In the genomic region with DNA sequence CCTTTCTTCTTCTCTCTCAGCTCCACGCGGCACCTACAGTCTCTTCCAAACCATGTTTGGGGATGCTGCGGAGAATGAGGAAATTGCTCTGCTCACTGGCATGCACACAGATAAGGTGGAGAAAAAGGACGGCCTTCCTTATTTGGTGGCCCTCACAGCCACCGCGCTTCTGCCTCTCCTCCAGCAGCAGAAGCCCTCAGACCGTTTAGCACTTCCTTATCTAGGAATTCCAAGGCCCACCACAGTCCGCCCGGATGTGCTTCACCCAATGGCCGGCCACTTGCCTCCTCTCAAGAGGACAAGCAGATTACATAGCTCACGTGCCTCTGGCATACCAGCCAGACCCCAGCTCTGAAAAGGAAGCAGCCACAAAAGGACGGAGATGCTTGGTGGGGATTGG, we compare ENCODE assay signal across 8 mouse cellular contexts. TPM values are rescaled to one million over a fixed set of nuclear protein-coding genes. Genes with fewer than 3 reads are reported as not detected.
DNase-seq lines count a peak whose midpoint lies in the region; ATAC-seq and TF ChIP-seq lines count a peak whose summit lies in the region.

No protein-coding gene starts in this region.

- no peaks in the 10 kb centered on the region for H3K27me3 ChIP-seq in kidney, adult 2 months (replicated peaks; ENCODE audit: control insufficient read depth, insufficient read depth, low read length)
- no peaks in the 10 kb centered on the region for H3K27me3 ChIP-seq in heart, postnatal 0 days (ENCODE audit: control insufficient read depth, insufficient read depth, low read length)
- no peaks in the 10 kb centered on the region for H3K27me3 ChIP-seq in forebrain, embryonic 13.5 days

- peak; percentile 92 for ATAC-seq in heart, postnatal 0 days (ENCODE audit: insufficient read depth, low read depth)
- ATAC-seq in forebrain, embryonic 13.5 days, result no peak

- peak overlapping the region; percentile 45 for H3K27ac ChIP-seq in kidney, adult 2 months (ENCODE audit: insufficient read depth, low read depth, low read length)
- peak overlapping the region; percentile 93 for H3K27ac ChIP-seq in heart, postnatal 0 days (ENCODE audit: low read depth)
- no peak overlapping the region for H3K27ac ChIP-seq in forebrain, embryonic 13.5 days

- no peaks in the 10 kb centered on the region for H3K36me3 ChIP-seq in kidney, adult 2 months (ENCODE audit: control insufficient read depth, insufficient read depth, low read length)
- no peaks in the 10 kb centered on the region for H3K36me3 ChIP-seq in heart, postnatal 0 days (replicated peaks; ENCODE audit: control insufficient read depth, insufficient read depth, low read length)
- no peaks in the 10 kb centered on the region for H3K36me3 ChIP-seq in forebrain, embryonic 13.5 days (ENCODE audit: poor library complexity, severe bottlenecking)

- no peak overlapping the region for H3K4me3 ChIP-seq in kidney, adult 2 months (ENCODE audit: insufficient read depth, low read depth, low read length)
- H3K4me3 ChIP-seq in heart, postnatal 0 days (ENCODE audit: low read depth, low read length), result peak overlapping the region; percentile 30
- H3K4me3 ChIP-seq in forebrain, embryonic 13.5 days, result no peak overlapping the region

- TF ChIP-seq EP300 in heart, postnatal 0 days (IDR thresholded peaks at IDR 0.05; ENCODE audit: low read depth), result no peak; the same call in 1 of the 2 replicates

- 29% methylated on average over 12 of the region's 12 CpGs for WGBS in kidney, adult 2 months
- WGBS in heart, postnatal 0 days, result 2% methylated on average over 12 of the region's 12 CpGs
- 60% methylated on average over 12 of the region's 12 CpGs for WGBS in forebrain, embryonic 13.5 days

- no peaks in the 10 kb centered on the region for H3K9me3 ChIP-seq in heart, postnatal 0 days (replicated peaks; ENCODE audit: control insufficient read depth, low read length)
- no peaks in the 10 kb centered on the region for H3K9me3 ChIP-seq in forebrain, embryonic 13.5 days (replicated peaks)

- TF ChIP-seq CTCF in kidney, adult 2 months (conservative IDR thresholded peaks at IDR 0.05; ENCODE audit: insufficient read depth, insufficient read length, low read depth, low read length), result no peak
- no peak for TF ChIP-seq CTCF in heart, postnatal 0 days (IDR thresholded peaks at IDR 0.05; ENCODE audit: low read depth)

- H3K9ac ChIP-seq in heart, postnatal 0 days (replicated peaks; ENCODE audit: low read depth, low read length), result peak overlapping the region; percentile 31; the same call in 1 of the 2 replicates
- H3K9ac ChIP-seq in forebrain, embryonic 13.5 days, result no peak overlapping the region

- H3K4me2 ChIP-seq in heart, postnatal 0 days (ENCODE audit: low read depth, low read length), result peak overlapping the region; percentile 56
- no peak overlapping the region for H3K4me2 ChIP-seq in forebrain, embryonic 13.5 days

- DNase-seq in kidney, adult 2 months, result no peak
- no peak for DNase-seq in kidney, adult 18-20 months
- peak; percentile 76 for DNase-seq in MEL-GATA-1-ER (ENCODE audit: extremely low read depth, low read depth)
- DNase-seq in heart, postnatal 0 days (ENCODE audit: low spot score), result peak; percentile 90
- DNase-seq in lung, postnatal 25 days (ENCODE audit: low spot score), result peak; percentile 7
- DNase-seq in thymus, postnatal 36 days, result no peak
- no peak for DNase-seq in frontal cortex, postnatal 10 days (ENCODE audit: low spot score in 2 of 2)

- TF ChIP-seq POLR2A in kidney, adult 2 months (IDR thresholded peaks at IDR 0.05; ENCODE audit: low read depth, low read length), result no peak

- H3K4me1 ChIP-seq in kidney, adult 2 months (ENCODE audit: control insufficient read depth, insufficient read depth, low read length), result no peaks in the 10 kb centered on the region
- peaks cover 14% of the 10 kb centered on the region for H3K4me1 ChIP-seq in heart, postnatal 0 days (ENCODE audit: control insufficient read depth, insufficient read depth)
- no peaks in the 10 kb centered on the region for H3K4me1 ChIP-seq in forebrain, embryonic 13.5 days

RNA-seq across cellular contexts. Expression of gene Ankrd1, which starts 9.7 kb away (rescaled TPM):
- 0.99 and 1.1 TPM in 2 replicates for polyA plus RNA-seq in kidney, adult 2 months (2012; rRNA removed)
- 557 and 776 TPM in 2 replicates for total RNA-seq in heart, postnatal 0 days (2014; rRNA removed; ENCODE audit: low replicate concordance)
- polyA plus RNA-seq in heart, postnatal 0 days (2015; fragmentation: Nextera tagmentation; extraction: Ambion mirVana), result 491 and 665 TPM in 2 replicates
- 0.15 TPM in 1 of 2 replicates, not detected in the other for polyA plus RNA-seq in forebrain, embryonic 13.5 days (2015; fragmentation: Nextera tagmentation; extraction: Ambion mirVana)

RNA-seq across cellular contexts. Expression of gene Rpp30, which starts 46.1 kb away (rescaled TPM):
- polyA plus RNA-seq in kidney, adult 2 months (2012; rRNA removed), result 3.6 and 3.8 TPM in 2 replicates
- total RNA-seq in heart, postnatal 0 days (2014; rRNA removed; ENCODE audit: low replicate concordance), result 13.8 and 47.6 TPM in 2 replicates
- polyA plus RNA-seq in heart, postnatal 0 days (2015; fragmentation: Nextera tagmentation; extraction: Ambion mirVana), result 31.7 and 36.1 TPM in 2 replicates
- 119 and 123 TPM in 2 replicates for polyA plus RNA-seq in forebrain, embryonic 13.5 days (2015; fragmentation: Nextera tagmentation; extraction: Ambion mirVana)

Comparison
In these comparisons a context has a peak if more than half of its experiments do, and no peak if none do; other contexts are left out.
1. DNase-seq: peak in MEL-GATA-1-ER (single experiment), heart, postnatal 0 days (single experiment) and lung, postnatal 25 days (single experiment); none in kidney, adult 2 months (single experiment), kidney, adult 18-20 months (single experiment), thymus, postnatal 36 days (0 of 2) and frontal cortex, postnatal 10 days (0 of 2).
2. RNA of gene Ankrd1, which starts 9.7 kb away (polyA plus RNA-seq): 491 to 665 TPM in heart, postnatal 0 days; 0.99 to 1.1 TPM in kidney, adult 2 months and 0.15 TPM in forebrain, embryonic 13.5 days; every median in the first group is over 100 times any median in the second.